Mouse (Mus musculus) sigmoid colon, adult 10 weeks (tissue): ENCODE results near the gene Dag1. TPM values are rescaled to one million over a fixed set of nuclear protein-coding genes. Genes with fewer than 3 reads are reported as not detected.

Experiments used
- polyA plus RNA-seq: library from polyadenylated mRNA; stranded (reverse); fragments of 350-450 nt; fragmentation: Illumina TruSeq; extraction: RNeasy Lipid Tissue Mini Kit (QIAGEN cat#74804); gene quantifications from one replicate; pipeline ENCODE4 v1.2.3, GENCODE M21; 2014; ENCODE audit warnings: low read depth, low replicate concordance

Gene Dag1
- polyA plus RNA-seq = 38.0 TPM

GRCm38 (mm10) chr9:108263690-108264190 lies at the start of gene Dag1:
Gene Dag1 (minus strand): TSS chr9:108263958.

GRCm38 (mm10) chr9:108305629-108306520 lies 42.1 kb upstream of the Dag1 start, which contains the start of the genes Rhoa and Tcta:
Gene Rhoa (plus strand): TSS chr9:108306129.
Gene Tcta (minus strand): TSS chr9:108306160.

GRCm38 (mm10) chr9:108296453-108297355 lies 32.9 kb upstream of the Dag1 start, which contains the start of gene Amt:
Gene Amt (plus strand): TSS chr9:108296853.

GRCm38 (mm10) chr9:108290016-108290750 lies 26.4 kb upstream of the Dag1 start, which contains the start of gene Nicn1:
Gene Nicn1 (plus strand): TSS chr9:108290429.

GRCm38 (mm10) chr9:108189787-108190679 lies 73.7 kb downstream of the Dag1 start, which contains the start of gene Bsn:
Gene Bsn (minus strand): TSS chr9:108190384.

Other genes with a start within 250 kb of the Dag1 start
- 1.2 TPM for gene Gmppb, start 214.7 kb downstream of the Dag1 start, polyA plus RNA-seq
- gene Amigo3, start 210.8 kb downstream of the Dag1 start, polyA plus RNA-seq = 0.28 TPM
- gene Mst1, start 183.5 kb downstream of the Dag1 start, polyA plus RNA-seq = not detected
- gene Rnf123, start 180.6 kb downstream of the Dag1 start, polyA plus RNA-seq = 0.60 TPM
- 24.7 TPM for gene Apeh, start 169.4 kb downstream of the Dag1 start, polyA plus RNA-seq
- 0.79 TPM for gene Bsn, start 73.6 kb downstream of the Dag1 start, polyA plus RNA-seq
- gene Nicn1, start 26.5 kb upstream of the Dag1 start, polyA plus RNA-seq = 13.2 TPM
- gene Amt, start 32.9 kb upstream of the Dag1 start, polyA plus RNA-seq = 4.4 TPM
- gene Rhoa, start 42.2 kb upstream of the Dag1 start, polyA plus RNA-seq = 568 TPM
- 19.7 TPM for gene Tcta, start 42.2 kb upstream of the Dag1 start, polyA plus RNA-seq
- 14.4 TPM for gene Gpx1, start 74.9 kb upstream of the Dag1 start, polyA plus RNA-seq
- 72.3 TPM for gene Usp4, start 83.9 kb upstream of the Dag1 start, polyA plus RNA-seq
- gene 1700102P08Rik, start 128.8 kb upstream of the Dag1 start, polyA plus RNA-seq = 1.5 TPM
- gene Ccdc36, start 164.5 kb upstream of the Dag1 start, polyA plus RNA-seq = not detected
- not detected for gene BC048562, start 172.5 kb upstream of the Dag1 start, polyA plus RNA-seq
- gene Ccdc71, start 196.6 kb upstream of the Dag1 start, polyA plus RNA-seq = 4.0 TPM
- 1.5 TPM for gene Klhdc8b, start 197.6 kb upstream of the Dag1 start, polyA plus RNA-seq
- 5.1 TPM for gene Lamb2, start 215.8 kb upstream of the Dag1 start, polyA plus RNA-seq
- gene Usp19, start 226.6 kb upstream of the Dag1 start, polyA plus RNA-seq = 12.2 TPM
- gene Qars, start 243.7 kb upstream of the Dag1 start, polyA plus RNA-seq = 103 TPM